Mouse (Mus musculus) CH12.LX (cell line): ENCODE results near the gene Cryl1. TPM values are rescaled to one million over a fixed set of nuclear protein-coding genes. Genes with fewer than 3 reads are reported as not detected.

Experiments used
- polyA plus RNA-seq: library from polyadenylated mRNA; unstranded; fragments of >175 nt; gene quantifications from 2 replicates; pipeline ENCODE4 v1.2.1, GENCODE M21; 2012; ENCODE audit warnings: low read depth; ENCODE audit not compliant: insufficient read length
- total RNA-seq, 2 experiments: library from RNA; depleted of rRNA; stranded (reverse); fragments of 300-350 nt in 1 of 2; fragments of >200 nt in 1 of 2; gene quantifications; 2 replicates each; pipeline ENCODE4 v1.2.3; 2012 to 2014

Gene Cryl1
- total and polyA plus RNA-seq, 3 experiments = 13.1 to 33.7 (median 31.8) TPM

Other genes starting within 250 kb of the Cryl1 start
- 6.0 and 8.1 TPM in 2 replicates for gene Ift88, start 25.5 kb upstream of the Cryl1 start, total RNA-seq (2012; rRNA removed)
- gene Ift88, start 25.5 kb upstream of the Cryl1 start, total RNA-seq (2014; rRNA removed) = 10.7 and 12.3 TPM in 2 replicates
- 6.7 and 8.6 TPM in 2 replicates for gene Ift88, start 25.5 kb upstream of the Cryl1 start, polyA plus RNA-seq
- 0.08 and 0.21 TPM in 2 replicates for gene Il17d, start 126.2 kb upstream of the Cryl1 start, total RNA-seq (2012; rRNA removed)
- gene Il17d, start 126.2 kb upstream of the Cryl1 start, total RNA-seq (2014; rRNA removed) = not detected in 2 replicates
- gene Il17d, start 126.2 kb upstream of the Cryl1 start, polyA plus RNA-seq = not detected in 2 replicates
- 52.2 and 69.5 TPM in 2 replicates for gene Eef1akmt1, start 173.1 kb upstream of the Cryl1 start, total RNA-seq (2012; rRNA removed)
- gene Eef1akmt1, start 173.1 kb upstream of the Cryl1 start, total RNA-seq (2014; rRNA removed) = 105 and 110 TPM in 2 replicates
- gene Eef1akmt1, start 173.1 kb upstream of the Cryl1 start, polyA plus RNA-seq = 74.5 and 81.2 TPM in 2 replicates